Mouse (Mus musculus) gastrocnemius, postnatal 4 days (tissue): Measurements from ENCODE around the gene Psma3. TPM values are rescaled to one million over a fixed set of nuclear protein-coding genes. Genes with fewer than 3 reads are reported as not detected.

ENCODE experiments used
- DNase-seq, 2 experiments: peaks; one replicate each; pipeline ENCODE4 v3.0.0; 2021 to 2022; ENCODE audit warnings: low spot score in 2 of 2, mixed read lengths in 2 of 2
- long read RNA-seq, 2 experiments: library from polyadenylated mRNA; stranded (forward); transcript quantifications; one replicate each; pipeline ENCODE4 v2.0.0; 2021
- total RNA-seq, 2 experiments: library from RNA; stranded (reverse); gene quantifications; 2 replicates each; pipeline ENCODE4 v1.2.3; 2021

Psma3 gene
- 100 to 1,000 TPM; 344 to 430 TPM for total RNA-seq
- long read RNA-seq, experiment 1, transcript Psma3-206 (11 exons, 1,394 nt), result minor isoform, 6 of 280 reads
- long read RNA-seq, experiment 1, transcript Psma3-201 (11 exons, 875 nt), result minor isoform, 19 of 280 reads
- long read RNA-seq, experiment 1, transcript Psma3-202 (11 exons, 2,846 nt), result major isoform, 222 of 280 reads
- long read RNA-seq, experiment 1, transcript Psma3-203 (10 exons, 1,027 nt), result minor isoform, 7 of 280 reads
- long read RNA-seq, experiment 1, partial matches to known transcripts, result 6 of 280 reads
- long read RNA-seq, experiment 1, other reads (novel, unspliced or antisense), result 20 of 280 reads
- long read RNA-seq, experiment 2, transcript Psma3-202 (11 exons, 2,846 nt), result major isoform, 197 of 255 reads
- long read RNA-seq, experiment 2, transcript Psma3-201 (11 exons, 875 nt), result minor isoform, 13 of 255 reads
- long read RNA-seq, experiment 2, transcript Psma3-206 (11 exons, 1,394 nt), result minor isoform, 6 of 255 reads
- long read RNA-seq, experiment 2, transcript Psma3-203 (10 exons, 1,027 nt), result minor isoform, 7 of 255 reads
- long read RNA-seq, experiment 2, partial matches to known transcripts, result 6 of 255 reads
- long read RNA-seq, experiment 2, other reads (novel, unspliced or antisense), result 26 of 255 reads

DNA sequence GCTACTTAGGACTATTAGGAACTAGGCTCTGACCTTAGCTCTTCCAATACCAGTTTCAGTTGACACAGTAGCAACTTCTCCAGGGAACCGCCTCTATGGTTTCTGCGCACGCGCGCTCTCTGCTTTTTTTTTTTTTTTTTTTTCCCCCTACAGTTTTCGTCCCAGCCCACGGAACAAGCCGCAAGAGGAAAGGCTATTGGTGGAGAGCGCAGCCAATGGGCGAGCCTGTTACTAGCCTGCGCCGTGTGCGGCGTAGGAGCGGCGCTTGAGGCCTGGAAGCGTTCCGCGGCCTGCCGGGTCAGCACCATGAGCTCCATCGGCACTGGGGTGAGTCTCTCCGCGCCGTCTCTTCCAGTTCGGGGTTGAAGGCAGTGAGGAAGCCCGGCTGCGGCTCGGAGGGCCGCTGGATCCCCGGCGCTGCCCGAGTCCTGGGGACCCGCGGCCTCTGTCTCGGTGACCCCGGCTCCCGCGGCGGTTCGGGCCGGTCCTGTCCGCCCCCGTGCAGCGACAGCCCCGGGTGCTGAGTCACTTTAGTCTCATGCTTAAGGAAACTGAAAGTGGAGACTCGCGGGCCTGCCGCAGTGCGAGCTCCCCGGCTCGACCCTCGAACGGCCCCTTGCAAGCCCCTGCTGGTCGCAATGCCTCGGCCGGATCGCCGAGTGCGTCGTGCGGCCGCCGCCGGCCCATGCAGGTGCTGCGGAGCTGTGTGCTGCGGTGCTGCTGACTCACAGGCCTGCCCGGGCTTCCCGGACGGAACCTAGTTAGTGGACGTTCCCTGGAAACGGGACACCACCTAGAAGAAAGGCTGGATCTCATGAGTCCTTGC, at the start of gene Psma3:
TSS of gene Psma3 (plus strand) at position 181 of the 826 bp plus-strand sequence.
- DNase-seq, result peak; percentile 72 to 88

DNA sequence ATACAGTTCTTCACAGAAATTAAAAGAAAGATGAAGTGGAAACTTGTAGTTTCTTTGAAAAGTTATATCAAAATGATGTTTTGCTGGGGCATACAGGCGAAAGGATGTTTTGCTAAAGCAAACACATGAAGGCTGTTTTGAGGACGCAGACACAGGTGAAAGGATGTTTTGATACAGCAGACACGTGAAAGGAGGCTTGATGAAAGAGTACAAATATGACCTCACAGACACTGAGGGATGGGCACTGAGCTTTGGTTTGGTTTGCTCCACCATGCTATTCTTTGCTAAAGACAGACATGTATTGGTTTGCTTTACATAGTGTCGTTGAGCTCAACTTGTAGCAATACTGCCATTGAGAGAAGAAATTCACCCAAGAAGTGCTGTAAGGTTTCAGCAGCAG, 44.6 kb upstream of the Psma3 start:
- DNase-seq, result no peak

DNA sequence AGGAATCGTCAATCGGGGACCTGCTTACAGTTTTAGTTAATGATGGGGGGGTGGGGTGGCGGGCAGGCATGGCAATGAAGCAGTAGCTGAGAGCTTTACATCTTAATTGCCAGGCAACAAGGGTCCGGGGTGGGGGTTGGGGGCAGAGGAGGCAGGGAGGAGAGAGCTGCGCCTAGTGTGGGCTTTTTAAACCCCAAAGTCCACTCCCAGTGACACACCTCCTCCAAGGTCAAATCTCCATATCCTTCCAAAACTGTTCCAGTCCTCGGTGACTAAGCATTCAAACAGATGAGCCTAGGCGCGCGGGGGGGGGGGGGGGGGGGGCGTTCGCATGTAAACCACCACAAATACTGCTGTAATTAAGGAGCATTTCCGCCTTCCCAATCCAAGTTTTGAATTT, 37.3 kb upstream of the Psma3 start:
- no peak for DNase-seq

DNA sequence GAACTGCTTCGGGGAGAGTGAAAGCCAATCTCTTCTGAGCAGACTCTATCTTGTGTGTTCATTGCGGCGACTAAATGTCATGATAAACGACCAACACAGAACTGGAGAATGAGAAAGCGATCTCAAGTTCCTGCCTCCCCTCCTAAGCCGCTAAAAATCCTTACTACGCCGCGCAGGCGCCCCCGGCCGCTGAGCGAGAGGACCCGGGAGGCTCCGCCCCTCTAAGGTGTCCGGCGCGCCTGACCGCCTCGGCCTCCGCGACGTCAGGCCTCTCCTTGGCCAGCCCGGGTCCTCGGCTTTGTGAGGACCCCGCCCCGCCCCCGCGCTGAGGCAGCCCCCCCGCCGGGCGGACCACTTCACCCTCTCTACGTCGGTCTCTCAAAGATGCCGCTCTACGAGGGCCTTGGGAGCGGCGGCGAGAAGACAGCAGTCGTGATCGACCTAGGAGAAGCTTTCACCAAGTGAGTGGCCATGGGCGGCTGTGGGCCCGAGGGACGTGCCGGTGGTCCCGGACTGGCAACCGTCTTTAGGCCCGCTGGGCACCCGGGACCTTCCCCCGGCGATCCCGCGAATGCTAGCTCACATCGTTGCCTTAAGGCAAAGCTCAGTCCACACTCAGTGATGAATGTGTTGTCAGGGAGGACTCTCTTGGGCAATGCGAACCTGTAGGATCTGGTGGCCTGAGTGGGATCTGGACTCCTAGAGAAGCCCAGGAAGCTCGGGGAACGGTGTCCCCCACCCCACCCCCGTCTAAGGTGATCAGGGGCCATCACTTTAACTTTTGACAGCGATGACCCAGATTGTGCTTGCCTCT, 36.6 kb upstream of the Psma3 start, which contains the start of gene Actr10:
TSS of gene Actr10 (plus strand) at position 287 of the 814 bp plus-strand sequence.
- DNase-seq, result peak; percentile 88 to 93

DNA sequence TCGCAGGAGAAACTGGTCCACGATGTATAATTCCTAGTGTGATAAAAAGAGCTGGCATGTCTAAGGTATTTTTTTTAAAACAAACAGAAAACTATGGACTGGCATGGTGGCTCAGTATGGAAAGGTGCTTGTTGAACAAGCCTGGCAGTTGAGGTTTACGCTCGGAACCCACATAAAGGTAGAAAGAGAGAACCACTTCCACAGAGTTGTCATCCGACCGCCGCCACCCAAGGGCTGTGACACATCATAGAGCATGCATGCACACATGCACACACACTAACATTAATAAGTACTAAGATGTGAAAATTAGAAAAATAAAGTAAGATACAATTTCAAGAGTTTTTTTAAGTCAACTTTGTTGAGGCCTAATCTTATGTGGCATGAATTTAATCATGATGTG, 33.6 kb upstream of the Psma3 start:
- DNase-seq, result no peak

DNA sequence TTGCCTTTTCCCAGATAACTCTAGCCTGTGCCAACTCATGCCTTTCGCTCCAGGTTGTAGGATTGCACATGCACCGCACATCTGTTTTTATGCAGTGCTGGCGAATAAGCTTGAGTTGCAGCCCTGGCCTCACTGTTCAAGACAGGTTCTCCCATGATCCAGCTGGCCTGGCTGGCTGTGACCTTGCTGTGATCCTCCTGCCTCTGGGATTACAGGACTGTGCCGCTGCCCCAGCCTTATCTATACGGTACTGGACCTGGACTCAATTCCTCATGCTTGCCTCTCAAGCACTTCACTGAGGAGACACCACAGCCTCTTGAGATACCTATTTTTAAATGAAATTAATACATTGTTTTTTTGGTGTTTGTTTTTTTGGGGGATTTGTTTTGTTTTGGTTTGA, 30.2 kb upstream of the Psma3 start:
- DNase-seq, result no peak

DNA sequence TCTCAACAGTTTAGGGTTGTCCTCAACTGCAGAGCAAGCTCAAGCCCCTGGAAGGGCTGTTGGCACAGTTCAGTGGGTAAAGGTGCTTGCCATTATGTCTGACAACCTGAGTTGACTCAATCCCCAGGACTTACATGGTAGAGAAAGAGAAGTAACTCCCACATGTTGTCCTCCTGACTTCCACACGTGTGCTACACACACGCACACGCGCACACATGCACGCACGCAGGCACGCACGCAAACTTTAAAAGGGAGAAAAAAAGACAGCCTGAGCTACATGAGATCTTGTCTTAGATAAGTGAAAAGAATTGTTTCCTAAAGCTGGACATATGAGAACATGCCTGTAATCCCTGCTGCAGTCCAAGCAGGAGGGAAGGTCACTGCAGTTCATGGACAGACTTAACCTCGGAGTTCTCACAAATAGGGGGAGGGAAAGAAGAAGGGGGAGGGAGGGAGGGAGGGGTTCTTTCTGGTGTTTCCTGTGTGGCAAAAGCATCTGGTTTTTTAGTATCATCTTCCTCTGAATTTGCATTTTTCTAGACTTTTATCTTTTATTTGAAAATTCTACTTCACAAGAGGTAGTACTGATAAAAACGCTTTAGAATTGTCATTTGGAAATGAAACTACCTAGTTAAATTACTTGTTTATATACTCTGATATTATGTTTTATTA, 27.7 kb upstream of the Psma3 start:
- no peak for DNase-seq

DNA sequence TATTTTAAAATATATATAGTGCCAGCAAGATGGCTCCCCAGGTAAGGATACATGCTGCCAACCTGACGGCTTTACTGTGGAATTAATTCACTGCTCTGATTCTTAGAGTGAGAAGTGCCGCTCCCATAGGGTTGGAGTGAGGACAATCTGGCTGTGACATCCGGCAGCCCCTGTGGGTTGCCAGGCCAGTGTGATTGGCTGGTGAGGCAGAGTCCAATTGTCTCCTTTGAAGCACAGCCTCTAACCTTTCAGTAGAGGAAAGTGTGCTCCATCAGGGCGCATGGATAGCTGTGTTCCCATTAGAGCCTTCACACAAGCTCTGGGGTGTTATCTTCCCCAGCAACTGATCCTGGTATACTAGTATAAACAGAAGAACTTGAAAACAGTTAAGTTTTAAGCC, 15.8 kb upstream of the Psma3 start:
- no peak for DNase-seq

DNA sequence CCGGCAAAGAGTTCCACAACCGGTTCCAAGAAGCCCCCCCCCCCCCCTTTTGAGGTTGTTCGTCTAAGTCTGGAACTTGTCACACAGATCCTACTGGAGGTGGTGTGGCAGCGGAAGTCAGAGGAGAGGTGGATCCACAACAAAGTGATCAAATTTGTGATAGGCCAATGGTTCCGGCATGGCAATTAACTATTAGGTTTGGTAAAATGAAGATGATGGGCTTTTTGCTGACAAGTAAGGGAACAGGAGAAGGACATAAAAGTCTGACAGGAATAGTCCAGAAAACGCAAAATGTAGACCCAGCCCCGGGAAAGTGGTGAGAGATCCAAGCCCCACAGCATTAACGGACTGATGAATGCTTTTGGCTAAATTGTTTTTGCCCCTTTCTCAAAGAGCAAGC, 6.8 kb upstream of the Psma3 start:
- no peak for DNase-seq

DNA sequence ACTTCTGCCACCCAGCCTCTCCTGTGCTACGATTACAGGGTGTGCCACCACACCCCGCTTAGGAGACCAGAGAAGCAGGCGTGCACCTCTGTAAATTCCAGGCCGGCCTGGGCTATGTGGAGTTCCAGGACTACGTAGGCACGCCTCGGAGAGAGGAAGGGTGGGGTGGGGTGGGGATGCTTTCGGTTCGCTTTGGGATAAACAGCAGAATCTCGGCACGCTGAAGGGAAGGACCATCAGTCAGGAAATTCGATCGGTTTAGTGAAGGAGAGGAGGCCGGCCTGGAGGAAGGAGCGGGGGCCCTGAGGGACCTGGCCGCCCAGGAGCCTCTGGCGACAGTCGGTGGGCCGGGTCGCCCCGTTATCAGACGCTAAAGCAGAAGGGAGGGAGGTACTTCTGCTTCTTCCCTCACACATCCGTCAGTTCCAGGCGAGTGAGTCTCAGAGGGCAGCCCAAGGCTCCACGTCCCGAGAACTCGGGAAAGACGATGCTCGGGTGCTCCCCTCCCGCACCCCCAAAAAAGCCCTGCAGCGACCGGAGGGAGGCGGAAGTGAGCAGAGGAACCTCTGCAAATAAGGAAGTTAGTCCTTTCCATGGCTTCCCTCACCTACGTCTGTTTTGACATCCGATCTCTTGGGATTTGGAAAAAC, 6.2 kb upstream of the Psma3 start:
- DNase-seq, result peak; percentile 66 to 79

DNA sequence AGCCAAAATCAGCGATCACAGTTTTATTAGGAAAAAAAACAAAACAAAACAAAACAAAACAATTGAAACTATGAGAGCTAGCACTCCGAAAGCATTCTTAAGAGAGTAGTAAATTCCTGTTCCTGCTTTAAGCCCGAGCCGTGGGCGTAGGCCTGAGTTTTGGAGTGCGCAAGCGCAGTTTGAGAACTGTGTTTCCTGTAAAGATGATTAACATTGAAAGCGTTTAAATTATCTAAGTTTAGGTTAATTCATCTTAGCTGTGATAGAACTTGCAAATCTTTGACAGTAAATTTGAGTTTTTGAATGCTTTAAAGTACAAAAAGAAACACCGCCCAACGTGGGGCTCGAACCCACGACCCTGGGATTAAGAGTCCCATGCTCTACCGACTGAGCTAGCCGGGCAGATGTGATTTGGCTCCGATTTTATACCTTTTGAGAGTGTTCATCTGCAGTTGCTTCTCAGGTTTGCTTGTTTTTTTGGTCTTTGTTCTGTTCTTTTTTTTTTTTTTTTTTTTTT, 5.6 kb upstream of the Psma3 start:
- peak; percentile 71 to 79 for DNase-seq

DNA sequence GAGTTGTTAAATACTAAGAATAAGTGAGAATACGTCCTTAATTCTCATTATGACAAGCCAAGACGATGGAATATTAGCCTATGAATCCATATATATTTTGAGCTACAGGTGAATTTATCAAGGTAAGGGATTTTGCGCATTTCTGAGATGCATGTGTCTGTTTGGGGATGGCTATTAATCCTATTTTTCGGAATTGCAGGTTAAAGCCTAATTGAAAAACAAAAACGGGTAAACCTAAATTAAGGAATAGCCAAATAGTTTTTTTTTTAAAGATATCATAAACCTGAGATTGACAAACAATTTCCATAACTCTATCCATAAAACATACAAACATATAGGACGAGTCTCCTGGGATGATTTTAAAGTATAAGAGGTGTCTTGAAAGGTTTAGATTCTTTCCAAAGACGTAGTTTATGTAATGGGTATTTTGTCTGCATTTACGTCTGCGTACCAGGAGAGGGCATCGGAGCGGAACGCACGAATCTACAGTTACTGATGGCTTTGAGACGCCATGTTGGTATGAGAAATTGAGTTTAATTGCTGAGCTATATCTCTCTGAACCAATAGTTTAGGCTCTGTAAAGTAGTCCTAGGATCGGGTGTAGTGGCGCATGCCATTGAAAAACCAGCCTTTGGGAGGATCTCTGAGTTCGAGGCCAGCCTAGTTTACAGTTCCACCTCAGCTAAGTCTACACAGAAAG, 4.8 kb upstream of the Psma3 start:
- DNase-seq, result peak in 1 of 2 experiments; percentile 41

DNA sequence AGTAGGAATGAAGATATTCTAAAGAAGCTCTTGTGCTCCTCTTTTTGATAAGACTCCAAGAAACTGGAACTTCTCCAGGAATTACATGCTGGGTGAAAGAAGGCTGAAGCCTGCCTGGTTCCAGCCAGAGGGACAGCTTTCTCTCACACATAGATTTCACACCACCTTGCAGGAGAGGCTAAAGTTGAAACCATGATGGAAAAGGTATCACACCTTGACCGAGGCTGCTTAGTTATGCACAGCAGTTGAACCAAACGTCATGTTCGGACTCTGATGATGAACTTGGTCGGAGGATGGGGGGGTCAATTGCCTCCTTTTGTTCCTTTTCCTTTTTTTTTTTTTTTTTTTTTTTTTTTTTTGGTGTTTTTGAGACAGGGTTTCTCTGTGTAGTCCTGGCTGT, 590 bp upstream of the Psma3 start:
- DNase-seq, result no peak

DNA sequence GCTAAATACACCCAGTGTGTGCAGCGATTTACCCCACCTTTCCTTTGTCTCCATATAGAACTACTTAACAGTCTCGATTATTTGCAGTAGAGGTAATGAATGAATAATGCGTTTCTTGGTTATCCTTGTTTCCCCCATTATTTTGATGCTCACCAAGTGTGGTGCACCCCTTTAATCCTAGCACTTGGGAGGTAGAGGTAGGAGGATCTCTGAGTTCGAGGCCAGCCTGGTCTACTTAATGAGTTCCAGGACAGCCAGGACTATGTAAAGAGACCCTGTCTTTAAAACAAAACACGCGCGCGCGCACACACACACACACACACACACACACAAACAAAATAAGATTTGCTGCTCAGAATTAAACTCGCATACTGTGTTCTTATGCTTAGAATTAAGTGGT, 985 bp downstream of the Psma3 start:
- no peak for DNase-seq

DNA sequence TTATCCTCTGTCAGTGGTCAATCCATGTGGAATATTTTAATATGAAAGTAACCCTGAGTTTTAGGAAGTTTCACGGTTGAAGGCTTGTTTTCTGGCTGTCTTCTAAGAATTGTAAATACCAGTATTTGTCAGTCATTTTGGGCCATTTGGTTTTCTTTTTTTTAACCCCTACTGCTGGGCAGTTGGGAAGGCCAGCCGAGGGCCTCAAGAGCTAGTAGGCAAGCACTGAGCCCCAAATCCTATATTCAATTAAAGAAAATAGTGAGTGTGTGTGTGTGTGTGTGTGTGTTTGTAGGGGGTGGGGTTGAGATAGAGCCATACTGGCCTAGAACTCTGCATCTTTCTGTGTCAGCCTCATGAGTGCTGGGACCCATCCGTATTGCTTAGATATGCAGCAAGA, 1.5 kb downstream of the Psma3 start:
- no peak for DNase-seq

DNA sequence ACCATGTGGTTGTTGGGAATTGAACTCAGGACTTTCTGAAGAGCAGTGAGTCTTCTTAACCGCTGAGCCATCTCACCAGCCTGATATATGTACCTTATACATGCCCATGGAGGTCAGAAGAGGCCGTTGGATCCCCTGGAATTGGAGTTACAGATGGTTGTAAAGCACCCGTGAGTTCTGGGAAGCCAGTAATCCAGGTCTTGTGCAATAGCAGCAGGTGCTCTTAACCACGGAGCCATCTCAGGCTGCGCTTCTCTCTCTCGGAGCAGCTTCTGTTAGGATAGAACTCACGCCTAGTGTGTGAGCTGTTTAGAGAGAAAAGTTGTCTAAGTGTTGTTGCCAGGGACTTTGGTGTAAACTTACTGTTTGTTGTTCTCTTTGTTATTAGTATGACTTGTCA, 3.9 kb downstream of the Psma3 start:
- DNase-seq, result no peak

DNA sequence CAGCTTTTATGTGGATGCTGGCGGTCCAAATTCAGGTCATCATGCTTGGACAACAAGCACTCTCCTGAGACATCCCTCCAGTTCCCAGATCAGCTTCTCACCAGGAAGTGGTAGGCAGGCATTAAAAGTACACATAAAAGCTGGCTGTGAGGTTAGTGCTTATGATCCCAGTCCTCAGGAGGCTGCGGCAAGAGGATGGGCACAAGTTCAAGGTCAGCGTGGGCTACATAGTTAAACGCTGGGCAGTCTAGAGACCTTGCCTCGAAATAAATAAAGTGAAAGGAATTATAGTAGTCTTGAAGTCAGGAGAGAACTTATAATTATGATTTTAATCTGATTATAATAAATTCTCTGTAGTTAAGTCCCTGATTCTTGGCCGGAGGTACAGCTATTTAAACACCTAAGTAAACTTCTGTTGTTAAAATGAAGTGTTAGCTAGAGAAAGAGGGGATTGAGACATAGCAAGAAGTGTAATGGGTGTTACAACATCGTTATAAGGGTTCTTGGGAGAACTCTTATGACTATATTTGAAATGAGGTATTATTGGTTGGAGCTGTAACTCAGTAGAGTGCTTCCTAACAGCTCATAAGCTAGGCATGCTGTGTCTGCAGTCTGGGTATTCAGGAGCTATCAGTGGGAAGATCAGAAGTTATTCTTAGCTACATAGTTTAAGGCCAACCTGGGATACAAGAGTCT, 10.6 kb downstream of the Psma3 start:
- no peak for DNase-seq

DNA sequence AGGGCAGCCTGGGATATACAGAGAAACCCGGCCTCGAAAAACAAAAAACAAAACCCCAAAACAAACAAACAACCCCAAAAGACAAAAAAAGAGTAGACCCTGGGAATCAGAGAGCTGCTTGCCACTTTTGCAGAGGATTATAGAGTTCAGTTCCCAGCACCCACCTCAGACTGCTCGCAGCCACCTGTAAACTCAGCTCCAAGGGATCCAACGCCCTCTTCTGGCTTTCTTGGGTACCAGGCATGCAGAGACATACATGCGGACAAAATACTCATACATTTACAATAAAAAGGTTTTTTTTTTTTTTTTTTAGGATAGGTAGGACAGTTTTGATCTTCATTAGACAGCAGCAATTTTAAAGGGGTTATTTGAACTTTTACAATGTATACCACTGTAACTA, 22.8 kb downstream of the Psma3 start:
- no peak for DNase-seq
